9 mouse cellular contexts compared by ENCODE assay signal in the genomic region with DNA sequence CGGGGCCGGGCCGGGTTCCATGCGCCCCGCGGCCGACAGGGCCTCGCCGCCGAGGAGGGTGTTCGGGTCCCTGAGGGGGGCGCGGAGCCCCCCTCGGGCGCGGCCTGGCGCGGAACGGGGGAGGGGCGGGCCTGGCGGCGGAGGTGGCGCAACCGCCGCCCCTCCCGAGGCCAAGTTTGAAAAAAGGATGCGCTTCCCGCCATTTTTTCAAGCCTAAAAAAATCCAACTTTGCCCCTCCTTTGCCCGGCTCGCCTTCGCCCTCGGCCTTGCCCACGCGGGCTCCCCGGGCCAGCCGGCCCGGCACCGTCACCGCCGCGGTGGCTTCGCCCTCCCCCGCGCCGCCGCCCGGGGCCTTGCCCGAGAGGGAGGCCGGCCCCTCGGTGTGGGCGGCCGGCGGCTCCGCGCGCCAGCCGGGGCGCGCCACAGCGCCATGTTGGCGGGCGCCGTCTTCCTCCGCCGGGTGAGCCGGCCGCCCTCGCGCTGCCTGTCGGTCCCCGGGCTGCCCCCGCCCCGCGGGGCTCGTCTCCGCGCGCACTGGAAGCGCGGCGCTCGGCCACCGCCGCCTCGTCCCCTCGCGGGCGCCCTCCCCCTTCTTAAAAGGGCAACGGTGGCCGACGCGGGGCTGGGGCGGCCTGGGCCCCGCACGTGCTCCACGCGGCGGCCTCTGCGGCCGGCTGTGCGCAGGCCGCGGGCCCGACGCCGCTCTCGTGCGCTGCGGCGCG. TPM values are rescaled to one million over a fixed set of nuclear protein-coding genes. Genes with fewer than 3 reads are reported as not detected.
DNase-seq lines count a peak whose midpoint lies in the region; ATAC-seq and TF ChIP-seq lines count a peak whose summit lies in the region.
"Had no signal": no experiment of that assay in that cellular context is flagged by ENCODE, and none has a peak within 500 bp of the region (broad histone marks: within the 10 kb centered on the region; RNA-seq: fewer than 3 reads in every experiment).

No protein-coding gene starts in this region.

- peak overlapping the region; percentile 76 for H3K4me2 ChIP-seq in hindbrain, embryonic 16.5 days (ENCODE audit: low read length)

- H3K9me3 ChIP-seq in hindbrain, embryonic 16.5 days (ENCODE audit: control insufficient read depth, low read length): no peaks in the 10 kb centered on the region

- no peaks in the 10 kb centered on the region for H3K27me3 ChIP-seq in Patski
- H3K27me3 ChIP-seq in hindbrain, embryonic 16.5 days (replicated peaks; ENCODE audit: control insufficient read depth, insufficient read depth, low read length): no peaks in the 10 kb centered on the region

- peaks cover 20% of the 10 kb centered on the region for H3K4me1 ChIP-seq in hindbrain, embryonic 16.5 days (ENCODE audit: control insufficient read depth, insufficient read depth, low read depth, low read length)

- peak; percentile 28 for ATAC-seq in Patski
- ATAC-seq in hindbrain, embryonic 16.5 days: peak; percentile 43

- peak overlapping the region; percentile 96 for H3K4me3 ChIP-seq in gastrocnemius, adult 2 months
- peak overlapping the region; percentile 96 for H3K4me3 ChIP-seq in hindbrain, embryonic 16.5 days (ENCODE audit: low read length)
- H3K4me3 ChIP-seq in left cerebral cortex, adult 2 months: peak overlapping the region; percentile 64

- under 1% methylated on average over 86 of the region's 111 CpGs for WGBS in hindbrain, embryonic 16.5 days

- H3K36me3 ChIP-seq in hindbrain, embryonic 16.5 days (ENCODE audit: control insufficient read depth, insufficient read depth, low read length): no peaks in the 10 kb centered on the region

- intact Hi-C loops in gastrocnemius, adult 2 months (cut with DNase I): loop anchor here (2.0 kb wide), 2 partner anchors 35 to 61 kb away; no protein-coding TSS in a partner anchor
- intact Hi-C loops in left cerebral cortex, adult 2 months (cut with DNase I): loop anchor here (1.0 to 2.0 kb wide), 2 partner anchors 63 to 255 kb away; a partner anchor contains a TSS

- no peak for TF ChIP-seq CTCF in Patski (IDR thresholded peaks at IDR 0.05)
- no peak for TF ChIP-seq CTCF in gastrocnemius, adult 2 months (IDR thresholded peaks at IDR 0.05)
- no peak for TF ChIP-seq CTCF in left cerebral cortex, adult 2 months (IDR thresholded peaks at IDR 0.05)

- CTCF ChIA-PET in Patski (lab: Charles Lee): interaction anchor here (0.7 kb wide), 1 partner anchor 61 kb away, joined by 3 read pairs; no protein-coding TSS in a partner anchor

- H3K9ac ChIP-seq in hindbrain, embryonic 16.5 days (ENCODE audit: low read depth, low read length): peak overlapping the region; percentile 99

- POLR2A ChIA-PET in Patski (lab: Charles Lee): no interaction called here

- no peak for DNase-seq in Patski (ENCODE audit: low read depth, low spot score)
- DNase-seq in cerebellum, postnatal 14 days: peak; percentile 81 to 84
- DNase-seq in gastrocnemius, adult 2 months: peak; percentile 89
- DNase-seq in left cerebral cortex, adult 2 months (ENCODE audit: extremely low spot score in 1 of 2, low spot score in 2 of 2): peak; percentile 75 to 79
- peak; percentile 80 to 91 for DNase-seq in lung, postnatal 4 days
- DNase-seq in right cerebral cortex, adult 2 months (ENCODE audit: low spot score in 2 of 2): peak; percentile 50 to 63
- DNase-seq in urinary bladder, adult 2 months (ENCODE audit: low spot score): peak; percentile 86

- peak overlapping the region; percentile 98 for H3K27ac ChIP-seq in gastrocnemius, adult 2 months
- peak overlapping the region; percentile 98 for H3K27ac ChIP-seq in hindbrain, embryonic 16.5 days (ENCODE audit: low read depth, low read length)
- peak overlapping the region; percentile 95 for H3K27ac ChIP-seq in left cerebral cortex, adult 2 months

- in situ Hi-C loops in Patski (cut with MboI; ENCODE audit: low pct_unique_long_range_greater_than_20kb): no loop called here

RNA-seq across cellular contexts. Expression of a gene that starts 1.2 kb away (rescaled TPM):
- polyA plus RNA-seq in Patski (2021): 183 TPM
- 10 to 100 TPM; 62.7 to 65.8 TPM for total RNA-seq in gastrocnemius, adult 2 months (2021)
- 72.5 and 82.4 TPM in 2 replicates for polyA plus RNA-seq in hindbrain, embryonic 16.5 days (2015; fragmentation: Nextera tagmentation; extraction: Ambion mirVana)
- total RNA-seq in left cerebral cortex, adult 2 months (2021): 10 to 100 TPM; 44.9 to 46.4 TPM
- 26.7 and 71.9 TPM in 2 replicates for polyA plus RNA-seq in urinary bladder, adult 2 months (2012; rRNA removed)

RNA-seq across cellular contexts. Expression of a gene that starts 37.1 kb away (rescaled TPM):
- polyA plus RNA-seq in Patski (2021): 51.0 TPM
- 10 to 100 TPM; 15.1 to 20.6 TPM for total RNA-seq in gastrocnemius, adult 2 months (2021)
- polyA plus RNA-seq in hindbrain, embryonic 16.5 days (2015; fragmentation: Nextera tagmentation; extraction: Ambion mirVana): 73.7 and 77.1 TPM in 2 replicates
- total RNA-seq in left cerebral cortex, adult 2 months (2021): 10 to 100 TPM; 13.9 to 19.8 TPM
- polyA plus RNA-seq in urinary bladder, adult 2 months (2012; rRNA removed): 34.6 and 35.1 TPM in 2 replicates

RNA-seq across cellular contexts. Expression of a gene that starts 38.6 kb away (rescaled TPM):
- polyA plus RNA-seq in Patski (2021): not detected
- not detected for total RNA-seq in gastrocnemius, adult 2 months (2021)
- 0.13 and 0.26 TPM in 2 replicates for polyA plus RNA-seq in hindbrain, embryonic 16.5 days (2015; fragmentation: Nextera tagmentation; extraction: Ambion mirVana)
- total RNA-seq in left cerebral cortex, adult 2 months (2021): not detected
- 0.06 and 0.07 TPM in 2 replicates for polyA plus RNA-seq in urinary bladder, adult 2 months (2012; rRNA removed)
- polyA plus RNA-seq: macrophage had no signal
